Mouse (Mus musculus) liver, embryonic 16.5 days (tissue): ENCODE measurements around the gene Sstr3. TPM values are rescaled to one million over a fixed set of nuclear protein-coding genes. Genes with fewer than 3 reads are reported as not detected.

ENCODE experiments used
- ATAC-seq: fragments of 200-750 bp; cut with Nextera tagmentation; 2 replicates; pipeline ENCODE4 v1.8.0; 2017; ENCODE audit warnings: low read depth, mild to moderate bottlenecking, moderate number of reproducible peaks, moderate library complexity
- H3K27ac ChIP-seq: fragments of 300-500 bp; sonication (generic); 2 replicates; pipeline ENCODE4 v1.5.1; 2014; ENCODE audit warnings: mild to moderate bottlenecking, low read length
- H3K27me3 ChIP-seq: fragments of 300-500 bp; sonication (generic); 2 replicates; pipeline ENCODE4 v1.6.1; 2014; ENCODE audit warnings: low read depth, low read length, mixed read lengths; ENCODE audit not compliant: control insufficient read depth, insufficient read depth
- H3K36me3 ChIP-seq: fragments of 300-500 bp; sonication (generic); 2 replicates; pipeline ENCODE4 v1.6.1; 2014; ENCODE audit warnings: mild to moderate bottlenecking; ENCODE audit not compliant: control insufficient read depth, insufficient read depth
- H3K4me1 ChIP-seq: fragments of 300-500 bp; sonication (generic); 2 replicates; pipeline ENCODE4 v1.6.1; 2014; ENCODE audit warnings: low read depth, low read length, mixed read lengths; ENCODE audit not compliant: control insufficient read depth
- H3K4me2 ChIP-seq: fragments of 300-500 bp; sonication (generic); 2 replicates; pipeline ENCODE4 v1.6.1; 2014; ENCODE audit warnings: low read depth, low read length, mixed read lengths
- H3K4me3 ChIP-seq: fragments of 300-500 bp; sonication (generic); 2 replicates; pipeline ENCODE4 v1.5.1; 2014; ENCODE audit warnings: low read depth, mild to moderate bottlenecking, low read length
- H3K9ac ChIP-seq: fragments of 300-500 bp; sonication (generic); 2 replicates; pipeline ENCODE4 v1.6.1; 2014; ENCODE audit warnings: low read depth, low read length
- H3K9me3 ChIP-seq: fragments of 300-500 bp; sonication (generic); replicated peaks from 2 replicates; pipeline ENCODE4 v1.6.1; 2016; ENCODE audit warnings: low read length; ENCODE audit not compliant: control insufficient read depth
- WGBS: fragments of 180-500 bp; shearing (Covaris S2); extraction: QIAGEN DNeasy Blood & Tissue Kit; methylation state at CpG from one replicate; pipeline ENCODE4 v1.1.7; 2014; ENCODE audit not compliant: insufficient replicate concordance; 5-methylcytosine and 5-hydroxymethylcytosine counted together
- polyA plus RNA-seq: library from polyadenylated mRNA; unstranded; fragments of >200 nt; fragmentation: Nextera tagmentation; extraction: Ambion mirVana; gene quantifications from 2 replicates; pipeline ENCODE4 v1.2.1, GENCODE M21; 2015

The Sstr3 gene
- 0.02 TPM in 1 of 2 replicates, not detected in the other for polyA plus RNA-seq

DNA sequence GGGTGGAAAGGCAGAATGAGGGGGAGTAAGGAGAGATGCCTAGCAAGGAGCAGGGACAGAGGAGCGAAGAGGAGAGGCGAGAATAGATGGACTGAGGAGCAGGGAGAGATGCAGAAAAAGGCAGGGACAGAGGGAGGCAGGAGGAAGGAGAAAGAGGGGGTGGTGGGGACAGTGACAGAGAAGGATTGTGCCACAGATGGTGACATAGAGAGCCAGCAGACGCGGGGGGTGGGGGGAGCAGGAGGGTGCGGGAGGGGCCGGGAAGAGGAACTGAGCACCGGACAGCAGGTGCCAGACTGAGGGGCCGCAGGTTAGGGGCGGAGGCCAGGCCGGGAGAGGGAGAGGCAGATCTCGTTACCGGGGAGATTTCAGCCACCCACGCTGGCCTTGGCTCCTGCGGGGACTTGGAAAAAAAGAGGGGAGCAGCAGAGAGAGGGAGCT lies at the start of gene Sstr3:
Gene Sstr3 (minus strand): TSS at position 125 of the 441 bp plus-strand sequence.
- no peak for ATAC-seq
- Histone ChIP-seq H3K9ac (no peak within 1 kb of the TSS), H3K4me3 (no peak within 1 kb of the TSS), H3K4me2 (no peak within 1 kb of the TSS), H3K27ac (no peak within 1 kb of the TSS), H3K4me1 (peaks cover 6% of the 10 kb centered on the region; the same call in 1 of the 2 replicates), H3K9me3 (no peaks in the 10 kb centered on the region), H3K27me3 (peaks cover 2% of the 10 kb centered on the region; the same call in 1 of the 2 replicates), H3K36me3 (no peaks in the 10 kb centered on the region)
- 12% methylated on average over 14 of the region's 14 CpGs for WGBS

DNA sequence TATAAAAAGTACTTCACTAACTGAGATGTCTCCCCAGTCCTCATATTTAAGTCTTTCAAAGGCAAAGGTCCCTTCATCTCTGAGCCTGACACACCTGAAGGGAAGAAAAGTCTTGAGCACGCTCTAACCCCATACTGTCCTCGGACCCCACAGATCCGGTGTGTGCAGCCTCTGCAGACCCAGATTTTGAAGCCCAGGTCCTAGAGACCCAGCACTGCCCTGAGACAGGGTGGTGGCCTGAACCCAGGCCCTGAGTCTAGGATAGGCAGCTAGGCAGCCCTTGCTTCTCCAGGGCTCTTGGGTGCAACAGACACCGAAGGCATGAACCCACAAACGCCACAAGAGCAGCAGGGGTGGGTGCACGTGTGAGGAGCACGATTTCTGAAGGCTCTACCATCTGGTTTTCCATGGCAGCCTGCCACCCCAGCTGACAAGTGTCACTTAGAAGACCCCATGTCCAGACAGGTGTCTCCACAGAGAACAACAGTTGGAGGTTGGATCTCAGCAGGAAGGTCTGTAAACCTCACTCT lies 49.5 kb upstream of the Sstr3 start:
- Histone ChIP-seq H3K27me3 (no peaks in the 10 kb centered on the region), H3K36me3 (no peaks in the 10 kb centered on the region), H3K4me2 (no peak overlapping the region), H3K4me1 (no peaks in the 10 kb centered on the region), H3K9me3 (no peaks in the 10 kb centered on the region), H3K4me3 (no peak overlapping the region), H3K9ac (no peak overlapping the region), H3K27ac (no peak overlapping the region)
- WGBS: 60% methylated on average over 7 of the region's 7 CpGs
- ATAC-seq: no peak

DNA sequence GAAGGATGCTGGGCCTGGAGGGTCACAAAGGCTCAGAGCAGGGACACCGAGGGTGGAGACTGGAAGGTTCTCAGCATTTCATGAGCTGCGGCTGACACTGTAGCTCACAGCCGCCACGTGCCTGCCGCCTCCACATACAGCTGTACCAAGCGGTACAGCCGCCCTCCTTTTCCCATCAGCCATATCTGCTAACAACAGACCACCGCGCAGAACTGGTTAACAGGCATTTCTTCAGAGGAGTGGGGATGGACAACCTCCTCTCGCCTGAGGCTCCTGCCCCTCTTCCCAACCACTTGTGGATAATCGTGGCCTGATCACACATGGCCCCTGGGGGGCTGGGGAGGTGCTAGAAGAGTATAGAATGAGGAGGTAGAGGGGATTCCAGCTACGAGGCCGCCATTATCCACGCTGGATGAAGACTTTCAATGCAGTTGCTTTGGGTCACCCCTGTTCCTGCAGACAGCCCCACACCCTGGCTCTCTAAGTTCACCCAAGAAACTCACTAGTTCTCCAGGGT lies 48.0 kb upstream of the Sstr3 start:
- no peak overlapping the region for H3K4me3 ChIP-seq
- no peaks in the 10 kb centered on the region for H3K27me3 ChIP-seq
- H3K9me3 ChIP-seq: no peaks in the 10 kb centered on the region
- peaks cover 4% of the 10 kb centered on the region for H3K4me1 ChIP-seq
- no peaks in the 10 kb centered on the region for H3K36me3 ChIP-seq
- no peak overlapping the region for H3K4me2 ChIP-seq
- no peak for ATAC-seq
- no peak overlapping the region for H3K9ac ChIP-seq
- H3K27ac ChIP-seq: no peak overlapping the region; the same call in 1 of the 2 replicates
- WGBS: 67% methylated on average over 14 of the region's 14 CpGs

DNA sequence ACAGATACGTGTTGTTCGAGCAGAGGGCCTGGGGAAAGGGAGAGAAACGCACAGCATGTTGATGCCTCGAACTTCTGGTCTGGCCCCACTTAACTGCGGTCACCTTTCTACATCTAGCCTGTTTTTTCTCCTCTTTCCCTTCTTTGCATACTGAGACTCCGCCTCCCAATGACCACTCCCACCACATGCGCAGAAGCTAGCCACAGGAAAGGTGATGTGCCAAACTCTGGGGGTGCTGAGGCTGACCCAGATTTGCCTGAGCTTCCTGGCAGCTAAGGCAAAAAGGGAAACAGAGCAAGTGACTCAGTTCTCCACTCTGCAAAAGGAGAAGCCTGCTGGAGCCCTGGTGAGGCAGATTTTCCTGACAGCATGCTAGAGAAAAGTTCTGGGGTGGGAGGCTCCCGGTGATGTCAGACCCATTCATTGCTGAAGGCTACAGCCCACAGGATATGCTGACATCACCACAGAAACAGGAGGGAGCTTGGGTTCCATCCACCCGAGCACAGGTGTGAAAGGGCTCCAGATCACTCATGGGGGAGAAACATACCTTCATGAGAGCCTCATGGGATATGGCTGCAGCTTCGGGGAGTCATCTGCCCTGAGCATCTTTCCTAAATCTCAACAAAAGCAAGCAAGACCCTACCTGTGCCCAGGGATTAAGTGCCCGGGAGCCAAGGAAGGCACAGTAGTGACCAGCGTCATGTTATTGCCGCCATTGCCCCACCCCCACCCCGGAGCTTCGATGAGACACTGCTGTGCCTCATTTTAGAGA lies 47.4 kb upstream of the Sstr3 start:
- H3K4me1 ChIP-seq: peaks cover 5% of the 10 kb centered on the region
- H3K27me3 ChIP-seq: no peaks in the 10 kb centered on the region
- H3K9me3 ChIP-seq: no peaks in the 10 kb centered on the region
- 36% methylated on average over 15 of the region's 15 CpGs for WGBS
- H3K36me3 ChIP-seq: no peaks in the 10 kb centered on the region
- H3K4me2 ChIP-seq: no peak overlapping the region
- H3K27ac ChIP-seq: no peak overlapping the region; the same call in 1 of the 2 replicates
- H3K4me3 ChIP-seq: no peak overlapping the region
- no peak overlapping the region for H3K9ac ChIP-seq
- ATAC-seq: no peak

DNA sequence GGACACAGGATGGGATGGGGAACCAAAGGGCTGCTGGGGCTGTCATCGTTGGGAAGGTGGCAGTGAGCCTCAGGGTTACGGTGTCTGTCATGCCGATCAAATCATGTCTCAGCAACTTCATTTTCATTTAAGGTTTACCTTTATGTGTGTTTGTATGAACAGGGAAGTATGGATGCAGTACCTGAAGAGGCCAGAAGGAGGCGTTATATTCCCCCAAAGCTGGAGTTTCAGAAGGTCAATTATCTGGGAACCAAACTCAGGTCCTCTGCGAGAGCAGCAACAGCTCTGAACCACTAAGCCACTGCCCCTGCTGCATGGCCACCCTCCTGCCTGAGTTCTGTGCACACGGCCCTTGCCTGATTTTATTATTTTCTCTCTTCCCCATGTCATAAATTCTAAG lies 46.3 kb upstream of the Sstr3 start:
- 65% methylated on average over 6 of the region's 6 CpGs for WGBS
- peaks cover 5% of the 10 kb centered on the region for H3K4me1 ChIP-seq

DNA sequence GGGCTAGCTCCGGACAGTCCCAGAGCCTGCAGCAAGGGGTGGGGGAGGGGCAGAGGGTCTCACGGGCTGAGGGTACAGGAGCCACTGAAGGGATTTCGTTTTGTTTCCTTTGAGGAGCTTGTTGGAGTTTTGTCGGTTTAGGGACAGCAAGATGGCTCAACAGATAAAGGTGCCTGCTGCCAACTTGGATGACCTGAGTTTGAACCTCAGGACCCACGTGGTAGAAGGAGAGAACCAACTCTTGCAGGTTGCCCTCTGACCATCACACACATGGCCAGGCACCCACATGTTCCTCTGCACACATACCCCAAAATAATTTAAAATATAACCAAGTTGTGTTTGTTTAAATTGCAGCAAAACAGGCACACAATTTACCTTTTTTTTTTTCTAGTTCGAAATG lies 45.5 kb upstream of the Sstr3 start:
- no peak overlapping the region for H3K9ac ChIP-seq
- no peaks in the 10 kb centered on the region for H3K36me3 ChIP-seq
- H3K4me2 ChIP-seq: no peak overlapping the region
- H3K4me3 ChIP-seq: no peak overlapping the region
- no peaks in the 10 kb centered on the region for H3K9me3 ChIP-seq
- WGBS: 42% methylated on average over 6 of the region's 6 CpGs
- ATAC-seq: no peak
- no peaks in the 10 kb centered on the region for H3K27me3 ChIP-seq
- peaks cover 5% of the 10 kb centered on the region for H3K4me1 ChIP-seq
- H3K27ac ChIP-seq: no peak overlapping the region

More for the DNA sequence above, 46.3 kb upstream of the Sstr3 start:
- H3K9ac ChIP-seq: no peak overlapping the region
- H3K27me3 ChIP-seq: no peaks in the 10 kb centered on the region
- no peak for ATAC-seq
- no peaks in the 10 kb centered on the region for H3K36me3 ChIP-seq
- H3K9me3 ChIP-seq: no peaks in the 10 kb centered on the region
- no peak overlapping the region for H3K27ac ChIP-seq
- no peak overlapping the region for H3K4me2 ChIP-seq
- H3K4me3 ChIP-seq: no peak overlapping the region

DNA sequence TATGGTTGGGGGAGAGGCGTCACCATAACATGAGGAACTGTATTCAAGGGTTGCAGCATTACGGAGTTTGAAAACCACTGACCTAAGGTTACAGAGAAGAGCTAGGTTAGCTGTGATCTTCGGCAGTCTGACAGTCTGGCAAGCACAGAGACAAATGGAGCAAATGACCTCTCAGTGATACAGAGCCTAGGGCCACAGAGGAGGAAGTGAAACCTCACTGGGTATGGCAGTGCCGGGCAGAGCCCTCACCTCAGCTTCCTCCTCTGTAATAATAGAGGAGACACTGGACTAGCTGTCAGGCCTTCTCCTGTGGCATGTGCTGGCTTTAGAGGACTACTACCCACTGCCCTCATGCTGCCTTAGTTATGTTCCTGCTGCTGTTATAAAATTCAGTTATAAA lies 44.4 kb upstream of the Sstr3 start:
- H3K9ac ChIP-seq: no peak overlapping the region
- 35% methylated on average over 4 of the region's 4 CpGs for WGBS
- H3K9me3 ChIP-seq: no peaks in the 10 kb centered on the region
- no peak overlapping the region for H3K4me2 ChIP-seq
- H3K4me1 ChIP-seq: peaks cover 5% of the 10 kb centered on the region
- H3K27ac ChIP-seq: peak overlapping the region; percentile 20; the same call in 1 of the 2 replicates
- ATAC-seq: peak; percentile 59; the same call in 1 of the 2 replicates
- H3K4me3 ChIP-seq: no peak overlapping the region
- H3K36me3 ChIP-seq: no peaks in the 10 kb centered on the region
- no peaks in the 10 kb centered on the region for H3K27me3 ChIP-seq

DNA sequence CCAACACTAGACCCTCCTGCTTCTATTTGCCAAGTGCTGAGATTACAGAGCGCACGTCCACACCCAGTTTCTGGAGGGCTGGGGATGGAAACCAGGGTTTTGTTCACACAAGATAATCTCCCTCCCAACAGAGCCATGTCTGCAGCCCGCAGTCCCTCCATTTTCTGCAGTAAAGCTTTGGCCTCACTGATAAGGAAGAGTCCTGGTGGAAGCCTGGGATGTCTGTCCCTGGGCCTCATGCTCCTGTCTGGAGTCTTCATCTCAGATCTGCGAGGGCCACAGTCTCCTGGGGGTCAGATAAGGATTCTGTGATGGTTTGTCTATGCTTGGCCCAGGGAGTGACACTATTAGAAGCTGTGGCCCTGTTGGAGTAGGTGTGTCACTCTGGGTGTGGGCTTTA lies 43.6 kb upstream of the Sstr3 start:
- no peaks in the 10 kb centered on the region for H3K9me3 ChIP-seq
- no peaks in the 10 kb centered on the region for H3K36me3 ChIP-seq
- H3K27ac ChIP-seq: no peak overlapping the region
- no peak overlapping the region for H3K4me3 ChIP-seq
- 13% methylated on average over 4 of the region's 4 CpGs for WGBS
- no peak overlapping the region for H3K9ac ChIP-seq
- peaks cover 5% of the 10 kb centered on the region for H3K4me1 ChIP-seq
- no peak for ATAC-seq
- no peak overlapping the region for H3K4me2 ChIP-seq
- H3K27me3 ChIP-seq: no peaks in the 10 kb centered on the region
